Mouse (Mus musculus) thymus, postnatal 14 days (tissue): Measurements from ENCODE around the gene Ccnc.
"Not testable (repeated sequence)": the region's sequence is repeated elsewhere in the genome, so short reads cannot be mapped to it uniquely, and the experiment has no call there.

Experiments used
- DNase-seq: peaks from one replicate; pipeline ENCODE4 v3.0.0; 2021

Ccnc gene

GRCm38 (mm10) chr4:21726912-21727614 lies 438 bp upstream of the Ccnc start:
- DNase-seq, result peak; percentile 47

- no peak for DNase-seq
These were observed 11.7 kb downstream of the Ccnc start for GRCm38 (mm10) chr4:21739169-21739568.

GRCm38 (mm10) chr4:21744142-21744541 lies 16.6 kb downstream of the Ccnc start:
- DNase-seq, result not testable (repeated sequence)

- DNase-seq, result no peak
These were observed 18.2 kb downstream of the Ccnc start for GRCm38 (mm10) chr4:21745723-21746122.

GRCm38 (mm10) chr4:21755123-21755789 lies 27.8 kb downstream of the Ccnc start:
- DNase-seq, result no peak

GRCm38 (mm10) chr4:21758860-21759259 lies 31.4 kb downstream of the Ccnc start:
- peak; percentile 35 for DNase-seq

GRCm38 (mm10) chr4:21761416-21762160 lies 34.1 kb downstream of the Ccnc start:
- DNase-seq, result no peak

- DNase-seq, result no peak
These were observed 36.3 kb downstream of the Ccnc start for GRCm38 (mm10) chr4:21763827-21764226.

GRCm38 (mm10) chr4:21766171-21766862 lies 38.8 kb downstream of the Ccnc start:
- no peak for DNase-seq

GRCm38 (mm10) chr4:21766863-21767304 lies 39.4 kb downstream of the Ccnc start, which contains the start of the genes Usp45 and Tstd3:
Gene Usp45 (plus strand): TSS chr4:21767156.
Gene Tstd3 (minus strand): TSS chr4:21767212.
- peak; percentile 81 for DNase-seq

GRCm38 (mm10) chr4:21771064-21771463 lies 43.6 kb downstream of the Ccnc start:
- no peak for DNase-seq

- DNase-seq, result no peak
These were observed 44.8 kb downstream of the Ccnc start for GRCm38 (mm10) chr4:21772306-21772705.

- peak; percentile 94 for DNase-seq
These were observed 48.8 kb downstream of the Ccnc start for GRCm38 (mm10) chr4:21776091-21776945.

GRCm38 (mm10) chr4:21776946-21777265 lies 49.4 kb downstream of the Ccnc start:
- DNase-seq, result no peak

- DNase-seq, result no peak
These were observed 53.6 kb downstream of the Ccnc start for GRCm38 (mm10) chr4:21780816-21781726.

GRCm38 (mm10) chr4:21786268-21786667 lies 58.8 kb downstream of the Ccnc start:
- no peak for DNase-seq

- DNase-seq, result no peak
These were observed 61.4 kb downstream of the Ccnc start for GRCm38 (mm10) chr4:21788903-21789302.

- no peak for DNase-seq
These were observed 62.3 kb downstream of the Ccnc start for GRCm38 (mm10) chr4:21789836-21790235.

GRCm38 (mm10) chr4:21793631-21794030 lies 66.1 kb downstream of the Ccnc start:
- no peak for DNase-seq

- no peak for DNase-seq
These were observed 73.5 kb downstream of the Ccnc start for GRCm38 (mm10) chr4:21801013-21801412.

- no peak for DNase-seq
These were observed 74.1 kb downstream of the Ccnc start for GRCm38 (mm10) chr4:21801620-21802019.
